Mouse (Mus musculus) testis, adult 2 months (tissue): Measurements from ENCODE around the gene Cdc20b.

ENCODE experiments used
- CTCF ChIP-seq: fragments of 200-500 bp; IDR thresholded peaks from 2 replicates; pipeline ENCODE4 v1.5.1; 2012; ENCODE audit warnings: low read depth, mild to moderate bottlenecking, inconsistent platforms, low read length, moderate library complexity; ENCODE audit not compliant: control insufficient read depth, insufficient read depth, insufficient replicate concordance
- POLR2A ChIP-seq: fragments of 200-500 bp; IDR thresholded peaks from 2 replicates; pipeline ENCODE4 v1.6.1; 2012; ENCODE audit warnings: low read depth, mild to moderate bottlenecking, inconsistent platforms, low read length, moderate library complexity; ENCODE audit not compliant: control insufficient read depth

DNA sequence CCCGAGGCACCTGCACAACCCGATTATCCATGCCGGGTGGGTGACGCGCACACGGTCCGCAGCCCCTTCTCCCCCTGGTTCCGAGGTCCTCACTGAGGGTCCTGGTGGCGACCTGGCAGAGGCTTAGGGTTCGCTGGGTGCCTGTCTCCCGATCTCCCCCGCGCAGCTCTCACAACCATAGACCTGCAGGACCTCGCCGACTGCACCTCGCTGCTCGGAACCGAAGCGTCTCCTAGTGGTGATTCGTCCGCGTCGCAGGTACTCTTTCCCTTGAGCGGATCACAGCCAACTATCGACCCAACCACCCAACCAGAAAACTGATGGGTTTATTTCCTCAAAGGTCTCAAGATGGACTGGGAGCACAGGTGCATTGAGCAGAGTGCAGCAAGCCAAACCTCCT lies 40.7 kb upstream of the Cdc20b start:
- TF ChIP-seq CTCF: peak; percentile 59; the same call in 1 of the 2 replicates
- no peak for TF ChIP-seq POLR2A
